Mouse (Mus musculus) gastrocnemius, adult 18-20 months (tissue): ENCODE measurements at regions not wholly inside any gene's neighbourhood (a gene's known extent, or its start where the extent isn't known, plus 50 kb on each side); places are given as distances from the start of the nearest gene placed in this dataset.
"Not testable (repeated sequence)": the region's sequence is repeated elsewhere in the genome, so short reads cannot be mapped to it uniquely, and the experiment has no call there.

ENCODE experiments used
- DNase-seq: peaks from one replicate; pipeline ENCODE4 v3.0.0; 2021; ENCODE audit warnings: low spot score

- no peak for DNase-seq
These were observed 339.8 kb upstream of the Rgs17 start for GRCm38 (mm10) chr10:6262029-6262428.

GRCm38 (mm10) chr10:6265662-6266061, 343.5 kb upstream of the Rgs17 start:
- DNase-seq, result no peak

GRCm38 (mm10) chr10:6291388-6291787, 369.2 kb upstream of the Rgs17 start:
- DNase-seq, result no peak

- no peak for DNase-seq
These were observed 374.4 kb upstream of the Rgs17 start for GRCm38 (mm10) chr10:6296621-6297020.

GRCm38 (mm10) chr10:6297796-6298195, 375.6 kb upstream of the Rgs17 start:
- no peak for DNase-seq

GRCm38 (mm10) chr10:6298682-6299081, 376.5 kb upstream of the Rgs17 start:
- DNase-seq, result no peak

GRCm38 (mm10) chr10:6301514-6301913, 379.3 kb upstream of the Rgs17 start:
- no peak for DNase-seq

GRCm38 (mm10) chr10:6309351-6309750, 387.2 kb upstream of the Rgs17 start:
- DNase-seq, result no peak

- no peak for DNase-seq
These were observed 416.7 kb upstream of the Oprm1 start for GRCm38 (mm10) chr10:6341572-6341971.

GRCm38 (mm10) chr10:6349216-6349615, 409.1 kb upstream of the Oprm1 start:
- DNase-seq, result not testable (repeated sequence)

GRCm38 (mm10) chr10:6366182-6366581, 392.1 kb upstream of the Oprm1 start:
- no peak for DNase-seq

GRCm38 (mm10) chr10:6371666-6372065, 386.6 kb upstream of the Oprm1 start:
- DNase-seq, result no peak

- not testable (repeated sequence) for DNase-seq
These were observed 340.8 kb upstream of the Oprm1 start for GRCm38 (mm10) chr10:6417336-6418105.

- DNase-seq, result not testable (repeated sequence)
These were observed 340.1 kb upstream of the Oprm1 start for GRCm38 (mm10) chr10:6418234-6418633.

GRCm38 (mm10) chr10:6465824-6466223, 292.5 kb upstream of the Oprm1 start:
- DNase-seq, result no peak

- peak; percentile 19 for DNase-seq
These were observed 278.0 kb upstream of the Oprm1 start for GRCm38 (mm10) chr10:6480350-6480749.

GRCm38 (mm10) chr10:6488605-6489004, 269.7 kb upstream of the Oprm1 start:
- no peak for DNase-seq

GRCm38 (mm10) chr10:6492694-6493093, 265.6 kb upstream of the Oprm1 start:
- DNase-seq, result peak; percentile 9

- no peak for DNase-seq
These were observed 263.2 kb upstream of the Oprm1 start for GRCm38 (mm10) chr10:6495081-6495480.

- DNase-seq, result no peak
These were observed 244.0 kb upstream of the Oprm1 start for GRCm38 (mm10) chr10:6514269-6514668.

- DNase-seq, result no peak
These were observed 195.8 kb upstream of the Oprm1 start for GRCm38 (mm10) chr10:6562516-6562915.

GRCm38 (mm10) chr10:6578616-6579015, 179.7 kb upstream of the Oprm1 start:
- no peak for DNase-seq

GRCm38 (mm10) chr10:6585821-6586220, 172.5 kb upstream of the Oprm1 start:
- not testable (repeated sequence) for DNase-seq

- DNase-seq, result no peak
These were observed 168.1 kb upstream of the Oprm1 start for GRCm38 (mm10) chr10:6590211-6590610.
